Mouse (Mus musculus) thymus, postnatal 25 days (tissue): ENCODE results near the gene Golga2.
A peak's percentile ranks its signal among the peaks of the same experiment; 100 is the strongest.

ENCODE experiments used
- DNase-seq: peaks from one replicate; pipeline ENCODE4 v3.0.0; 2022

Golga2 gene

DNA sequence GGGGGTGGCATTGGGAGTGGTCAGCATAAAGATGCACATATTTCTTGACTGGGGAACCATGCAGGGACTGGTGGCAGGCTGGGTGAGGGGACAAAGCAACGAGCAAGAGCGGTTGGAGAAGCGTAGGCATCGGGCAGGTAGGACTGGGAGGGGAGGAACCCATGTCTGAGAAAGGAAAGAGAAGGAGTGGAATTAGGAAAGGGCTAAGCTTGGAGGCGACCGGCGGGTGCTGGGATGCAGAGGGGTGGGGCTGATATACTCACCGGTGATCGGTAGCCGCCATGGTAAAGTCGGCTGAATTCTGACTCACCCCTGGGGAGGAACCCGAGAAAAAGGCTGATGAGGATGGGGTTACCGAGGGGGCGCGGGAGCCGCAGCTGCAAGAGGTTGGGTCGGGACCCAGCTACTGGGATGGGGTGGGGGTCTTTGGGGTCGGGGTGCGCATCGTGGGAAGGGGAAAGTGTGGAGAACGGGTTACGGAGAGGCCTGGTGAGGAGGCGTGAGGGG lies at the start of gene Golga2:
TSS of gene Golga2 (plus strand) at position 51 of the 507 bp plus-strand sequence.
- DNase-seq: no peak

DNA sequence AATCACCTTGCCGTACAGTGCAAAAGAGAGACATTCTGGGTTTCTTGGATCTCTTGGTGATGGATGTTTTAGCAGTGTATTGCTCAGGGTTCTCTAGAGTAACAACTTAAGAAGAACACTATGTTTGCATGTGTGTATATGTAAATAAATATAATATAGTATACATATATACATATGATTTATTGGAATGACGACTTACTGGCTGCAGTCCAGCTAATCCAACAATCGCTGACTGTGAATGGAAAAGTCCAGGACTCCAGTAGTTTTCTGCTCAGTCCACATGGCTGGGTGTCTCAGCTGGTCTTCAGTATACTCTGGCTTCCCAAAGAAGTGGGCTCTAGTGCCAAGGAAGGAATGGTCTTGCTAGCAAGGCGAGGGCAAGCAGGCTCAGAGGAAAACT lies 49.6 kb upstream of the Golga2 start:
- no peak for DNase-seq

DNA sequence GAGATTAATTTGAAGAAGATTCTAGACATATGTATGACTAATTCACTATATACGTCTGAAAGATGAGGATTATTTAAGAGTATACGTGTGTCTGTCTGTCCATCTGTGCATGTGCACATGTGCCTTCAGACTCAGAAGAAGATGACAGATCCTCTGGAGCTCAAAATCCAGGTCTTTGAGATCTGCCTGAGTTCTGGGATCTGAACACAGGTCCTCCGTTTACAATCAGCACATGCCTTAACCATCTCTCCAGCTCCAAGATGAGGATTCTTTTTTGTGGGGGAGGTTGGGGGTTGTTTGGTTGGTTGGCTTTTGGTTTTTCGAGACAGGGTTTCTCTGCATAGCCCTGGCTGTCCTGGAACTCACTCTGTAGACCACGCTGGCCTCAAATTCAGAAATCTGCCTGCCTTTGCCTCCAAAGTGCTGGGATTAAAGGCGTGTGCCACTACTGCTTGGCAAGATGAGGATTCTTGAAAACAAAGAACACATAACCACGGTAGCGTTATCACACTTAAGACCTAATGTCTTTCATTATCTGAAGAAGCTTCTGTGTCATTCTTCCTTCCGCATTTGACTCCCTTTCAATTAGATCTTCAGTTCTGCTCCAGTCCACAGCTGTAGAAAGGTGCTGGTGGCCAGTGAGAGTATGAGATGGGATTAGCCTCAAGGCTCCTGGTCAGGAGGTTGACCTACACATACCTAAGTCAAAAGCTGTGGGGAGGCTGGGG lies 48.3 kb upstream of the Golga2 start:
- DNase-seq: no peak

DNA sequence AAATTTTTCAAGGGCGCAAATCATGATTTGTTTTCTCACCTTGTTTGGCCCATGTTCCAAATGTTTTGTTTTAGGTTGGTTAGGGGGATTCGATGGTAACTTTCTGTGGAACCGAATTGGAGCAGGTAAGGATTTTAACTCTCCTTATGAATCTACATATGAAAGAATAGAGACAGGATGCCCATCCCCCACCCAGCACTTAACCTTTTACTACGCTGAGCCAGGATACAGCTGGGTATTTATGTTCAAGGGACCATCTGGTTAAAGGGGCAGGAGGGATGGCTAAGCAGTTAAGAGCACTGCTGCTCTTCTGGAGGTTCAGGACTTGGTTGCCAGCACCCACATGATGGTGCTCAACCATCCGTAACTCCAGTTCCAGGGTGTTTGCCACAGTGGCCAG lies 46.6 kb upstream of the Golga2 start:
- DNase-seq: no peak

DNA sequence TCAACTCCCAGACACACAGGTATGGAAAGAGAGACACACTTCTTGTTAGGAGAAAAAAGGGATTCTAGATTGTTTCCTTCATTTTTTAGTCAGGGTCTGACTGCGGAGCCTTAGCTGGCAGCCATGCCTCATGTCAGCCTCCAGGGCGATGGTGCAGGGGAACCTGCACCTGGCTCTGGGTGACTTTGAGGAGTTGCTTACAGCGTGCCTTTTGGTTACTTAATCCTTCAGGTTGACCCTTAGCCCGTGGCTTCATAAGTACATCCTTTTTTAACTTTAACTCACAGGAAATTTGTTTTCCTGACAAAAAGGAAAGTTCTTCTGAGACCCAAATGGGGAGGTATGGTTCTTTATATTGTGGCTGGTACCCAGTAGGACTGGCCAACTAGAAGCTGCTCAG lies 44.2 kb upstream of the Golga2 start:
- no peak for DNase-seq

DNA sequence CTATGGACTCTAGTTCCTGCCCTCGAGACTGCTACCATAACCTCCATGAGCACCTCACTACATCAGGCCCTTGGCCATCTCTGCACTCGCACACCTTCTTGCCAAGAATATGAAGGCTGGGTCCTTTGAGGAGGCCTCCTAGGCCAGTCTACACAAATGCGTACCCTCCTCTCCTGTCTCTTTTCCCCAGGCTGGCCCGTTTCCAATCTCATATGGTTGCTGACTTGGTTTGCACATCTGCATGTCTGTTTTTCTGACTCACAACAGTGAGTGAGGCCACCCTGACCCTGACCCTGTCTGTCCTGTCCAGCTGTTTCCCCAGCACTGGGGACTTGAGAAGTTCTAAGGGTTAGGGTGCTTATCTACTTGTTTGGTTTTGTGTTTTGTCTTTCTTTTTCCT lies 40.4 kb upstream of the Golga2 start:
- DNase-seq: no peak

DNA sequence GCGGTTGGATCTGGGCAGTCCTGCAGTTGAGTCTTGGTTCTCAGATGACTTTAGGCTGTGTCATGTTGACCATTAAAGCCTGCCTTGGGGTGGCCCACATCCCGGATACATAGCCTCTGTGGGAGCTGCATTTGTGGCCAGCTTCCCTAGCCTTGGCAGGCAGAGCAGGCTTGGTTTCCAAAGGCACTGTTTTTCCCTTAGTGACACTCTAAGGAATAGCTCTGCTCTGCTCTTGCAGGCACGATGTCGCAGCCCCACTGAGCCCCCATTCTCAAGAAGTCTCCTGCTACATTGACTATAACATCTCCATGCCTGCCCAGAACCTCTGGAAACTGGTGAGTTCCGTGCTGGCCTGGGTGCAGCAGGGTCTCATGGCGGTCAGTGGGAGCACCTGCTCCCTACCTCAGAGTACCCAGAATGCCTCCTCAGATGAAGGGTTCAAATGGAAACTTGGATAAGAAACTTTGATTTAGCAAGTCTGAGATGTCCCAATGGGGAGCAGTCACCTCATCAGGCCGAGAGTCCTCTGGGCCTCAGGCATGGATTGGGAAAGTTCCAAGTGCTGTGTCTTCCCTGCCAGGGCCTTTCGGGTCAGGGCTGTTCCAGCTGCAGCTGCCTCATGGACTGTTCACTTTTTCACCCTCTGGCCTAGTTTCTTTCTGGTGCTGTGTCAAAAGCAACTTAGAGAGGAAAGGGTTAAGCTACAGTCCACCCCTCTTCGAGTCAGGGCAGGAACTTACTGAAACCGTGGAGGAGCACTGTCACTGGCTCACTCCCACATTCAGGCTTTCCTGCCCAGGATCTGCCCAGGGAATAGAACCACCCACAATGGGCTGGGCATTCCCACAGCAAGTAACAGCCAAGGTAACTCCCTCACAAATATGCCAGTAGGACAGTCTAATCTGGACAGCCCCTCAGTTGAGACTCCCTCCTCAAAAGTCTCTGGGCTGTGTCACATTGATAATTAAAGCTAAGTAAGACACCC lies 38.5 kb upstream of the Golga2 start:
- DNase-seq: no peak

DNA sequence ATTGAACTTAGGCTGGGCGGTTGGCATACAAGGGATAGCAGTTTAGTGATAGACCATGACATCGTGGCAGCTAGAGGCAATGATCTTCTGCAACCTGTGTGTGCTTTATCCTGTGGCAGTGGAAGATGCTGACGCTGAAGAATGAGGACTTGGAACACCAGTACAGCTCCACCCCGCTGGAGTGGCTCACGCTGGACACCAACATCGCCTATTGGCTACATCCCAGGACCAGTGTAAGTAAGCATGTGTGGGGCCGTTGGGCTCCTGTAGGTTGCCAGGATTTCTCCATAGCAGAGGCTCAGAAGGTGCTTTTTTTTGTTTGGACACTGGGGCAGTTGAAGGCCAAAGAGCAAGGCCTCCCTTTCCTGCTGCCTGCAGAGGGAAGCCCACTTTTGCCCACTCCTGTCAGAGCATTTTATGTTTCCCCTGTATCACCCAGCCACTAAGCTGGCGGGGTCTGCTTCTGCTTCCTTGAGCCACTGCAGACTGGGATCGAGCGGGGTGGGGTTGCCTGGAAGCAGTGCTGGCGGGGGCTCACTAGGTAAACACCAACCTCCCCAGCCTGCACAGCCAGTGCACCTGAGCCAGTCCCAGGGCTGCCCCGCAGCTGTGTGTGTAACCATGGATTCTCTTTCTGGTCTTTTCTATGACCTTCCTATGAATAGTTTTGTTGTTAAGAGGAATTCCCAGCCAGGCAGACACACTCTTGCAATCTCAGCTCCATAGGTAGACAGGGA lies 35.2 kb upstream of the Golga2 start:
- DNase-seq: no peak

DNA sequence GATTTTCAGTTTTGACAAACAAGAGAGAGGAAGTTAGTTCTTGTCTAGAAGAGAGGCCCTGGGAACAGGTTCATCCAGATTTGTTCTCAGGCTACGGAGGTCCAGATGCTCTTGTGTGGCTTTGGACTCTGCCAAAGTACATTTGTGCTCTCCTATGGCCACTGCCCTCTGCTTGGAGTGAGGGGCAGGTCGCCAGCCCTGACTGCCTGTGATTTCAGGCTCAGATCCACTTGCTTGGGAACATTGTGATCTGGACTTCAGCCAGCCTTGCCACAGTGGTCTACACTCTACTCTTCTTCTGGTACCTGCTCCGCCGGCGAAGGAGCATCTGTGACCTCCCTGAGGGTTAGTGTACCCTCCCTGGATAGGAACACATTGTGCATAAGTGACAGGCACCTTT lies 34.5 kb upstream of the Golga2 start:
- no peak for DNase-seq

DNA sequence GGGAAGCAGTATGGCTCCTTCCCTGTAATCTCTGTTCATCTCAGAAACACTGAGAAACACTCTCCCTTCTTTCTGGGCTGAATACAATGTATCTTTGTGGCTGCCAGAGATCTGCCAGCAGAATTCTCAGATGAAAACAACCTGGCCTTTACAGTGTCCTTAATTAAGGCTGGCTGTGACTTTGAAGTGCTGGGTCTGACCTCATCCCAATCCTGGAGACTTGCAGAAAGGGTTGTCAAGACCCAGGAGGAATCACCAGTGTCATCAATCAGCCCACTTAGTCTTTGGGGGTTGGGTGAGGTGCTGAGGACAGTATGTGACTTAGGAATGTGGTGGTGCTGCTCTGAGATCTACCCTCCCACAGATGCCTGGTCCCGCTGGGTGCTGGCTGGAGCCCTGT lies 33.8 kb upstream of the Golga2 start:
- DNase-seq: no peak

DNA sequence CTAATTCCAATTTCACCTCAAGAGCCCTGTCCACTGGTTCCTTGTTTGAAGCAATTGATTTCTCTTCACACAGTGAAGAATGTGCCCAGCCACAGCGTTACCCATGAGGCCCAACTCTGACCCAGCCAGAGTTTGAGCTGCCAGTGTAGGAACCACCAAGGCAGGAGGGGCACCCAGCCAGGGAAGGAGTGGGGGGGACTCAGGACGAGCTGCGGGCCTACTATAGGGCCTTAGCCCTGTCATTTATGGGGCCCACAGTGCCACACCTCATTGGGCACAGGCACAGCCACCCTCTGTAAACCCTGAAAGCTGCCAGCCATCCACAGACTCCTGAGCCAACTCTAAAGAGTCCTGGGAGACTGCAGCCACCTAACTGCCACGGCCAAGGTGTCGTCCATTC lies 32.6 kb upstream of the Golga2 start:
- DNase-seq: no peak

DNA sequence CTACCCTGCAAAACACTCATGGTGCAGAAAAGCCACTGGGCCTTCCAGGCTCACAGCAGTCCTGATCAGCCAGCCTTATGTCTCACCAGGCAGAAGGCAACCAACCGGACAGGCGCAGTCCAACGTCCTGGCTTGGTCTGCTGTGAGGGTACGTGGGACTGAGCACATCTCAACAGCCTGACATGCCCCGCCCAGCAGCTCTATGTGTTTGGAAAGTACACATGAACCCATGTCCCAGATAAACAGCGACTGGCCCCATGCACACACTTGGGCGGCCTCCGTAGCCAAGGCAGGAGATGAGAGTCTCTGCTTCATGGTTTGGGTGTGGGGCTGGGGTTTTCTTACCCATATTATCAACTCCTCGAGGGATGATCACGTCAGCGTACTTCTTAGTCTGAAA lies 30.9 kb upstream of the Golga2 start:
- no peak for DNase-seq

DNA sequence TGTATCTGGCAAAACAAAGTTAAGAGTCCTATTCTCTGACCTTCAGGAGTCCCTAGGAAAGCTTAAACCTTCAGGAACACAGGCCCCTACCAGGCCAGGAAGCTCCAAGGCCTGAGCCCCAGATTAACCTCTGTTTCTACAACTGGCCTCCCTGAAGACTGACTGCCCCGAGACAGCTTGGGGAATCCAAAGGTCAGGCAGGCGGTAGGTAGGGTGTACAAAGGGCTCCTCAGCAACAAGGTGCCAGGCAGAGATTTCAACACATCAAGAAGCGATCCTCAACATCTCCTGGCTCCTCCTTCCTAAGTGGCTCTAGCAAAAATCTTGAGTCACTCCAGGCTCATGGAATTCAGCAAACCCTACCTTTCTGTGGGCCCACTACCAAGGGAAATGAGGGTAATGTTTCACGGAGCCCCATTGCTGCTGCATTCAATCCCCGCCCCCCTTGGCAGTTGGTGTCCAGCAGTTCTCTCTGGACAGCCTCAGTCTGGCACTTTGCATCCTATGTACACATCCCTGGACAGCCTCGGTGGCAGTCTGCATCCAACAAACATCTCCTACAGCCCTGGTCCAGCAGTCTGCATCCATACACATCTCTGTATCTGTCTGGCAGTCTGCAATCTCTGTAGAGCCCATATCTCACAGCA lies 28.2 kb upstream of the Golga2 start:
- DNase-seq: no peak

DNA sequence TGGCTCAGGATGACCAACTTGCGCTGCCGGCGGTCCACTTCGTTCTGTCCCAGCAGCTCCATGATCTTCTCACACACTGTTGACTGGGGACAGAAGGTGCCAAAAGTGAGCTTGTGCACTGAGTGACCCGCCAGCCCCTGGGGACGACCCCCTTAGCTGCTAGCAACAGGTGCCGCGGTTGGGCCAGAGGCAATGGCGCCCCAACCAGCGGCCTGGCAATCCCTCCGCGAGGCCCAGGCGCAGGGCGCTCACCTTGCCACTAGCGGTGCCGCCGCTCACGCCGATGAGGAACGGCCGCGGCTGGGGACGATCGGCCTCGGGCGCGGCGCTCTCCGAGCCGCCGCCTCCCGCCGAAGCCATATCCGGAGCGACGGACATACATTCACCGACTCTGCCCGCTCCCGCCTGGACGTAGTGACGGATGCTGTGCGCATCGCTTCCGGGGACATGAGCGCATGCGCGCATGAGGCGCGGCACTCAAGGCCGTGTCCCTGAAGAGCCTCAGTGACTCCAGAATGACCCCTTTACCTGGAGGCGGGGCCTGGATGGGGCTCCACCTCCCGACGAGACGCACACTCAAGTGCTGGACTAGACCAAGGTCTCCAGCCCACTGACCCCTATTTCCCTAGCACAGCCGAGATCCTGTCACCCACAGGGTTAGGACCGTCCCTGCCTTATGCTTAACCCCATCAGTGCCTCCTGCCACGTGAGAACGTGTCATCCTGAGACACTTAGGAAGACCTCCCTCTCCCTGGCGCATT lies 27.3 kb upstream of the Golga2 start, which contains the start of gene Uck1:
TSS of gene Uck1 (minus strand) at position 503 of the 761 bp plus-strand sequence.
- DNase-seq: peak; percentile 90

DNA sequence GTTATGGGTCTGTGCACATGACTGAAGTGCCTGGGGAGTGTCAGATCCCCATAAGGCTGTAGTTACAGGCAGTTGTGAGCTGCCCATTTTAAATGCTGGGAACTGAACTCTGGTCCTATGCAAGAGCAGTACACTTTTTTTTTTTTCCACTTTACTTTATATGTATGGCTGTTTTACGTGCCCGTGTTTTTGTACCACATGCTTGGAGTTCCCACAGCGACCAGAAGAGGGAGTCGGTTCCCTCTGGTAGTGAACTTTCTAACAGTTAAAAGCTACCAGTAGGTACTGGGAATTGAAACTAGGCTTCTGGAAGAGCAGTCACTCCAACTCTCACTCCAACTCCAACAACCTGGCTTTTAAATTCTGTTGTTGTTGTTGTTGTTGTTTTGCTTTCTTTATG lies 26.5 kb upstream of the Golga2 start:
- DNase-seq: peak; percentile 77

DNA sequence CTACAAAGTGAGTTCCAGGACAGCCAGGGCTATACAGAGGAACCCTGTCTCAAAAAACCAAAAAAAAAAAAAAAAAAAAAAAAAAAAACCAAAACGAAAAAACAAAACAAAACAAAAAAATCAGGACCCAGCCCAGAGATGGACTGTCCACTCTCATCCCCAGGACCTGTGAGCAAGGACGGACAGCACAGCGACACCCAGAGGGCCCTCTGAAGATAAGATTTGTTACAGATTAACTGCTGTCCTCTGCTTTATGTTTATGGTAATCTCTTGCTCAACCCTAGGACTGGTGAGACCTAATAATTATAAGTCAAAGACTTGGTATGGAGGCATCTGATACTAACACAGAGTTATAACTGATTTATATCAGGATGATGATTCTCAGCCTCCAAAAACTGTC lies 11.4 kb upstream of the Golga2 start:
- no peak for DNase-seq

DNA sequence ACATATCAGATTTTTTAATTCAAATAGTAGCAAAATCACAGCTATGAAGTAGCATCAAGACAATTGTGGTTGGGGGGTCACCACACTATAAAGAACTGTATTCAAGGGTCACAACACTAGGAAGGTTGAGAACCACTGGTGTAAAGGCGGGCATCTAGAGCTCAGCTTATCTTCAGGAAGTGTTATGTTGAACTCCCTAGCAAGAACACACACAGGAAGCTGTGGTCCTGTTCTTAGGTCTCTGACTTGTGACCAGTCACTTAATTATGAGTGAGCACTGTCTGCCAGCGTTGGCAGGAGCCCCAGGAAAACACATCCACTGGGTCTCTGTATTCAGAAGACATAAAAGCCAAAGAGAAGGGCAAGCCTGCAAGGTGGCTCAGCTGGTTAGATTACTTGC lies 4.9 kb upstream of the Golga2 start:
- no peak for DNase-seq

DNA sequence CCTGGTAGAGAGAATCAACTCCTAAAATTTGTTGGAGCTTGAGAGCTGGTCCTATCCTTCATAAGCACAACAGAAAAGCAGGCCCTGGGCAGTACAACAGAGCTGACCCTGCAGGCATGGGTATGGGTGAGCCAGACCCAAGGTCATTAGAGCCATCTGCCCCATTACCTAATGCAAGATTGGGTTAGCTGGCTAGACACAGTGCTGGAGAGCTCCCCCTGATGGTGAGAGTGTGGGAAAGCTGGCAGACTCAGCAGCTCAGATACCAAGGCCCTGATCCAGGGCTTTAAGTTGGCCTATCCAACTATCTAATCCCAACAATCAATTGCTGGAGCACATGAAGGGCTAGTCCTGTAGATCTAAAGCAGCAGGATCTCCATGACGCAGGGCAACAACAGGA lies 4.5 kb upstream of the Golga2 start:
- peak; percentile 58 for DNase-seq

DNA sequence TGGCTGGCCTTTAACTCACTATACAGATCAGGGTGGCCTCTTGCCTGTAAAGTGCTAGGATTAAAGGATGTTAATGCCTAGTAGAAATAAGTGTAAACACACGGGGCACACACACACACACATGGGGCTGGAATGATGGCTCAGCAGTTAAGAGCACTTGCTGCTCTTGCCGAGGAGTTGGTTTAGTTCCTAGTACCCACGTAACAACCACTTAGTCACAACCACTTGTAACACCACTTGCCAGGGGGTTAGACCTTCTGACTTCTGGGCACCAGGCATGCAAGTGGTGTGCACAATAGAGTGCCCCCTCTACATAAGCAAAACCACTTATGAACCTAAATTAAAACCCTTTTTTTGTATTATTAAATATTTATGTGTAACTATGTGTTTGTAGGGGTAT lies 3.2 kb upstream of the Golga2 start:
- no peak for DNase-seq

DNA sequence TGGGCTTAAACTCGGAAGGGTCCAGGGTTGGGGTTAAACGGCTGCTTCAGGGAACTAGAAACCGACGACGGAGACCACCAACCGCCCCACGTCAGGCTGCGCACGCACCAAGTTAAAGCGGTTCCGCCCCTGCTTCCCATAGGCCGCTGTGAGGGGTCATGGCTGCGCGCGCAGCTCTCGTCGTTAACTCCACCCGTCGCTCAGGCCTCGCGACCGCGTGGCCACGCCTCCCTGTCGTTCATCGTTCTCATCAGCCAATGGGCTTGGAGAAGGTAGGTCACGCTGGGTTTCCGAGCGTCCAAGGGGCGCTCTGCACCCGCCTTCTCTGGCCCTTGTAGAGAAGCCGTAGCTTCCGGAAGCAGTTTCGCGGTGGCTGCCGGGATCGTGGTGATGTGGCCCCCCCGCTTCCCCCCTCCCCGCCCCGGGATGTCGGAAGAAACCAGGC lies 761 bp downstream of the Golga2 start, which contains the start of gene Swi5:
TSS of gene Swi5 (minus strand) at position 153 of the 445 bp plus-strand sequence.
- DNase-seq: peak; percentile 96

DNA sequence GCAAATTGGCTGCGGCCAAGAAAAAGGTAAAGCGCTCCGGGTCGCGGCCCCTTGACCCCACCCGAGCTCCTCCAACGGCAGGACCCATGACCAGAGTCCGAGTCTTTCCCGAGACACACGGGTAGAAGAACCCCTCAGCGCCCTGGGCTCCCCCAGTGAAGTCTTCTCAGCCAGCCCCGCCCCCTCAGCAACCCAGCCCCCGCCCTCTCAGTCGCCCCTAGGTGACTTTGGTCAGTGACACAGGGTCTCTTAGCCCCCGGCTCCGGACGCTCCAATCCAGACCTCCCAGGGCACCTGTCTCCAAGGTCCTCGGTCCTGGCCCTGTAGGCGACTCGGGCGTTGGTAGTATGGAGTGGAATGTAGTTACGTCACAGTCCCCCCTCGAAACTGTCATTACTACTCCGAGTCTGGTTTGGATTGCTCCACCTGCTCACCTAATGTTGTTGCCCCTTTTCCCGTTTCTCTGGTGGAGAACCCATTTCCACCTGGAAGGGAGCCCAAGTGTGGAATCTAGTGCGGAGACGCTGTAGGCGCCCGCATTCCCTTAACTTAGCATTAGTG lies 1.3 kb downstream of the Golga2 start:
- no peak for DNase-seq
